Mouse (Mus musculus) neural tube, postnatal 0 days (tissue): ENCODE measurements around the gene Olfr683. TPM values are rescaled to one million over a fixed set of nuclear protein-coding genes. Genes with fewer than 3 reads are reported as not detected.

Experiments used
- polyA plus RNA-seq: library from polyadenylated mRNA; unstranded; fragments of >200 nt; fragmentation: Nextera tagmentation; extraction: Ambion mirVana; gene quantifications from 2 replicates; pipeline ENCODE4 v1.2.1, GENCODE M21; 2015

Gene Olfr683
- polyA plus RNA-seq: not detected in 2 replicates

DNA sequence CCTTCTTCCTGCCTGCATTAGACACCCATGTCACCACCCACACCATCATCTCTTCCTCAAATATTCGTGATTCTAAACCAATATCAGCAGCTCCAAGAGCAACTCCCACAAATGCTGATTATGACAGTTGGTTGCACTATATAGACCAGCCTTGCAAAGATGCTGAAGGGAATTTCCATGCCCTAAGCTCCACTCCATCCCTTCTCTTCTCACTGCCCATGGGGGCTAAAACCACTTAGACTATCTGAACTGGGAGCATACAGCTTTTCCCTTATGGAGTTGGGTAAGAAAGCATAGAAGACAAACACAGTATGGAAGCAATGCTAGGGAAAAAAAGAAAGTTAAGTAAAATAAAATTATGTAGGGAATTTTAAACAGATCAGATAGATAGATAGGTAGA is at the start of gene Olfr683:
Gene Olfr683 (minus strand): TSS at position 101 of the 400 bp plus-strand sequence.

DNA sequence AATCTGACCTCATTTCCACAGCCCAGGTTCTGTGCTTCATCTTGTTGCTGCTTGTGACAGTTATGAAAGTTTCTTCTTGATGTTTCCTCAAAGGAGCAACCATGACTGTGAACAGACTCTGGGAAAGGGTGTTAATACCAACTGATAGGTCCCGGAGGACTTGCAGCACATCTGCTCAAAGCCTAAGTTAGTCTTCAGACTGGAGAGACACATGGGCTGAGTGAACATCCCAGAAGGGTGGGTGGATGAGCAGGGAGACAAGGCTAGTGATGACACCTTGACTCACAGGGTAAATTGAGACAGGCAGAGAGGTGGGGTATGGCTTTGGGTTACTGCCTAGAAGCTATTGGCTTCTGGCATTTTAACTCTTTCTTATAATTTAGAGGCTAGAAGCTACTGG is 39.1 kb upstream of the Olfr683 start, which contains the start of gene Olfr685:
Gene Olfr685 (minus strand): TSS at position 101 of the 400 bp plus-strand sequence.

DNA sequence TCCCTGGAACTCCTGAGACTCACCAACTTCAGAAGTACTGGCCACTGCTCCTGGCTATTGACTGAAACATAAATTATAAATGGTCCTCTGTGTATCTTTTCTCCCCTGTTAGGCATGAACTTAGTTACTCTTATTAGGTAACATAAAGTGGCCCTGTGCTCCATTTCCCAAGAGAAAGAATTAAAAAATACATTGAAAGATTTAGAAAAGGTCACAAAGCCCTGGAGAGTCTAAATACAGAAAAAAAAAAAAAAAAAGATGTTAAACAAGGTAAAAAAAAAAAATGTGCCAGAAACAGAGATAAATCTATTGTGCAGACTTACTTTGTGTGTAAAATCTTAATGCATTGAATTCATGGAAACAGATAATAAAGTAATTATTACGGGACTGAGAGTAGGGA is 16.7 kb upstream of the Olfr683 start, which contains the start of gene Olfr684:
Gene Olfr684 (minus strand): TSS at position 101 of the 400 bp plus-strand sequence.

DNA sequence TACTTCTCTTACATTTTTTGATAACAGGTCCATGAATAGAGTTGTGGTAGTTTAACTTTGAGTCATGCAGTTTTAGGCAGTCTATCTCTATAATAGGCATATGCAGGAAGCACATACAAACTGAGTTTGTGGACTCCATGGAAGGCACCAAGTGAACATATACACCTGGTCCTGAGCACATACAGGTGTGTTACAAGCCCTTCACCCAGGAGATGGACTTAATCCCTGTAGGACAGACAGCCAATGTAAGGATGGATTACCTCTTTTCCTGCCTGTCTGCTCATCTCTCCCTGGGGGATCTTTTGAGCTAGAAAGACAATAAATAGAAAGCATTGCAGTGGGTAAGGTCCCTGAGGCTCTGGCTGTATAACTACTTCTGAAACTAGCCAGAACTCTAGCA is 30.3 kb downstream of the Olfr683 start, which contains the start of gene Olfr681:
Gene Olfr681 (plus strand): TSS at position 301 of the 400 bp plus-strand sequence.

DNA sequence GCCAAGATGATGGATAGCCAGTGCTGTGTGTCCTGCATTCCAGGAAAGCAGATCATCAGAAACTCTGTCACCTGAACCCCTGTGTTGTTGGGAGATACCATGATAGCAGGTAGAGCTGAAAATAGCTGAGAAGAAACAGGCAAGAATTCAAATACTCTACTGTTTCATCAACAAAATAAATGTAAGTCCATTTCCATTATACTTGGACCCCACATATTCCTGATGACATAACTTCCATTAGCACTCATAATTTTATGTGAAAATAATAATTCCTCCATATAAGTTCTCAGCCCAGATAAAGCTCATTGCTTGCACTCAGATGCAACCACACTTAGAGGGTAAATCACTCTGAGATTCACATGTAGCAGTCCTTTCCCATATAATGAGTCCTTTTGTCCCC is 54.1 kb downstream of the Olfr683 start, which contains the start of gene Olfr680-ps1:
Gene Olfr680-ps1 (minus strand): TSS at position 101 of the 400 bp plus-strand sequence.

Other genes starting within 250 kb of the Olfr683 start
- not detected in 2 replicates for gene Olfr667, start 225.5 kb downstream of the Olfr683 start, polyA plus RNA-seq
- not detected in 2 replicates for gene Olfr668, start 219.0 kb downstream of the Olfr683 start, polyA plus RNA-seq
- gene Olfr669, start 212.8 kb downstream of the Olfr683 start, polyA plus RNA-seq: not detected in 2 replicates
- not detected in 2 replicates for gene Olfr670, start 184.4 kb downstream of the Olfr683 start, polyA plus RNA-seq
- not detected in 2 replicates for gene Olfr671, start 167.9 kb downstream of the Olfr683 start, polyA plus RNA-seq
- gene Olfr672, start 145.0 kb downstream of the Olfr683 start, polyA plus RNA-seq: not detected in 2 replicates
- not detected in 2 replicates for gene Olfr675, start 118.6 kb downstream of the Olfr683 start, polyA plus RNA-seq
- not detected in 2 replicates for gene Olfr676, start 114.3 kb downstream of the Olfr683 start, polyA plus RNA-seq
- gene Olfr677, start 95.6 kb downstream of the Olfr683 start, polyA plus RNA-seq: not detected in 2 replicates
- gene Olfr678, start 82.5 kb downstream of the Olfr683 start, polyA plus RNA-seq: not detected in 2 replicates
- not detected in 2 replicates for gene Olfr679, start 65.8 kb downstream of the Olfr683 start, polyA plus RNA-seq
- not detected in 2 replicates for gene Olfr680-ps1, start 54.2 kb downstream of the Olfr683 start, polyA plus RNA-seq
- not detected in 2 replicates for gene Olfr681, start 30.2 kb downstream of the Olfr683 start, polyA plus RNA-seq
- gene Olfr684, start 16.6 kb upstream of the Olfr683 start, polyA plus RNA-seq: not detected in 2 replicates
- gene Olfr685, start 39.0 kb upstream of the Olfr683 start, polyA plus RNA-seq: not detected in 2 replicates
- not detected in 2 replicates for gene Olfr686, start 60.5 kb upstream of the Olfr683 start, polyA plus RNA-seq
- not detected in 2 replicates for gene Olfr688, start 141.1 kb upstream of the Olfr683 start, polyA plus RNA-seq
- gene Olfr689, start 164.2 kb upstream of the Olfr683 start, polyA plus RNA-seq: 0.19 TPM in 1 of 2 replicates, not detected in the other
- gene Olfr690, start 187.1 kb upstream of the Olfr683 start, polyA plus RNA-seq: not detected in 2 replicates
- gene Olfr691, start 195.3 kb upstream of the Olfr683 start, polyA plus RNA-seq: 0.24 and 0.31 TPM in 2 replicates
- gene Olfr692, start 221.2 kb upstream of the Olfr683 start, polyA plus RNA-seq: not detected in 2 replicates
- not detected in 2 replicates for gene Gm5901, start 228.0 kb upstream of the Olfr683 start, polyA plus RNA-seq